Mouse (Mus musculus) monocyte, adult 5-6 weeks (primary cell): ENCODE measurements around the gene Eif5b. TPM values are rescaled to one million over a fixed set of nuclear protein-coding genes. Genes with fewer than 3 reads are reported as not detected.

ENCODE experiments used
- ATAC-seq: fragments of 153-309, 156-312 bp; replicated peaks from 2 replicates; pipeline ENCODE4 v1.8.0; 2017; ENCODE audit warnings: mild to moderate bottlenecking; ENCODE audit not compliant: low TSS enrichment, insufficient number of reproducible peaks, severe bottlenecking, poor library complexity, low FRiP score
- total RNA-seq: library from RNA; stranded (forward); fragments of 200-1000, 200-491, 200-594 nt; gene quantifications from 3 replicates; pipeline ENCODE4 v1.2.3, GENCODE M21; 2017

Gene Eif5b
- total RNA-seq, 1 experiment from 2014 or later = 24.2 TPM

DNA sequence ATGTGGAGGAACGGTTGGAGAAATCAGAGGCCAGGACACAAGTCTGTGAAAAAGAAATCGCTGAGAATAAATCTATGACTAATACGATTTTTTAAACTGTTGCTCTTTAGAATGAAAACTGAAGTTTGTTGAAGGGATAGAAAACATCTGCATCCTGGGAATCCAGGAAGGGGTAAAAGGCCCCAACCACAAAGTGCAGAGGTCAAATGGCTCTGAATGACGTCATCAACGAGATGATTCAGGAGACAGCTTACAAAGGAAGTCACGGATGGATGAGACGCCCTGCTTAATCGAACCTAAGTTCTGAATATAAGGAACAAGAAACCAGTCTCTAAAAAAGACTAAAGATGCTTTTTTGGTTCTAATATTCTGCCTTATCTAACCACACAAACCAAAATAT, 83.5 kb downstream of the Eif5b start:
- ATAC-seq = no peak

DNA sequence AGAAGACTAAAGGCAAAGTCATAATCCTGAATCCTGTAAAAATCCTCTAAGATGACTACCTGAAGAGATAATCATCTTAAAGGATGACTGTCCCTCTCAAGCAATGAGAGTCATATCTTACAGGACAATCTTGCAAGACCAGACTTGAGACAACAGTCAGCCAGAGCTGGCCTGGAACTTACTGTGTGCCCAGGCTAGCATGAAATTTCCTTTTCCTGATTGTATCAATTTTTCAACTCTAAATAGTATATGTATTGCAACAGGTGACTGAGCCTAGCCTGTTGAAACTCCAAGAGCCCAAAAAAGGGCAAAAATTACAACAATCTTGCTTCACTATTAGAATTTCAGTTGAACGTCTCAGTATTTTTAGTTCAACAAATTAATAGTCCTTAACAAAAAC, 105.4 kb downstream of the Eif5b start:
- no peak for ATAC-seq

DNA sequence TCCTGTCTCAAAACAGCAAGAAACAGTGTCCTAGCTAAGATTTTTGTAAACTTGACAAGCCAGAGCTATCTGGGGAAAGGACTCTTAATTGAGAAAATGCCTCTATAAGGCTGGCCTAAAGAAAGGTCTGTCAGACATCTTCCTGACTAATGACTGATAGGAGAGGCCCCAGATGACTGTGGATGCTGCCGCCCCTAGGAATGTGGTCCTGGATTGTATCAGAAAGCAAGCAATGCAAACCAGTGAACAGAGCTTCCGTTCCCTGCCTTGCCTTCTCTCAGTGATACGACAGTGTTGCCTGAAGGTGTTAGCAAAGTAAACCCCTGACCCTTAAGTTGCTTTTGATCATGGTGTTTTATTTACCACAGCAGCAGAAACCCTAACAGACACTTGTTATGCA, 106.0 kb downstream of the Eif5b start:
- ATAC-seq = no peak

Other genes with a start within 250 kb of the Eif5b start
- gene Tsga10, start 131.6 kb upstream of the Eif5b start, total RNA-seq = 18.6 to 28.8 TPM (median 22.8 TPM) in 3 replicates
- 0.49 to 2.2 TPM in 2 of 3 replicates, not detected in the other for gene Lipt1, start 126.3 kb upstream of the Eif5b start, total RNA-seq
- 17.9 to 45.5 TPM (median 27.1 TPM) in 3 replicates for gene Mitd1, start 107.6 kb upstream of the Eif5b start, total RNA-seq
- 84.5 to 131 TPM (median 95.7 TPM) in 3 replicates for gene Mrpl30, start 107.5 kb upstream of the Eif5b start, total RNA-seq
- not detected in 3 replicates for gene Lyg2, start 81.5 kb upstream of the Eif5b start, total RNA-seq
- not detected in 3 replicates for gene Lyg1, start 40.3 kb upstream of the Eif5b start, total RNA-seq
- 68.6 to 86.6 TPM (median 76.9 TPM) in 3 replicates for gene Txndc9, start 117 bp upstream of the Eif5b start, total RNA-seq
- gene Rev1, start 131.8 kb downstream of the Eif5b start, total RNA-seq = 15.8 to 26.1 TPM (median 17.2 TPM) in 3 replicates